Mouse (Mus musculus): ENCODE results near the gene Dtwd1. TPM values are rescaled to one million over a fixed set of nuclear protein-coding genes. Genes with fewer than 3 reads are reported as not detected.

Dtwd1 gene
- total RNA-seq (2012; rRNA removed) (17.3 and 20.5 TPM in 2 replicates), total RNA-seq (2014; rRNA removed) (47.9 and 49.3 TPM in 2 replicates), polyA plus RNA-seq (2012; ENCODE audit: insufficient read length, low read depth) (23.2 and 24.0 TPM in 2 replicates)

GRCm38 (mm10) chr2:126151855-126152571 lies at the start of gene Dtwd1, which contains the start of gene Fam227b:
TSS of gene Dtwd1 (plus strand) at chr2:126152141.
TSS of gene Fam227b (minus strand) at chr2:126152004.
- Histone ChIP-seq H3K9ac (ENCODE audit: insufficient read depth, low read depth) (peak within 1 kb of the TSS; percentile 96), H3K36me3 (replicated peaks in 1 of 2; ENCODE audit: control insufficient read depth in 1 of 2, insufficient read depth in 1 of 2, low read length in 1 of 2) (peaks cover 12 to 25% of the 10 kb centered on the region in 2 experiments), H3K27me3 (replicated peaks) (no peaks in the 10 kb centered on the region), H3K4me1 (ENCODE audit: control insufficient read depth in 1 of 2, insufficient read depth in 2 of 2) (peaks cover 4 to 9% of the 10 kb centered on the region in 2 experiments; a peak in 3 of 4 replicates), H3K27ac (ENCODE audit: insufficient read depth, low read depth) (peak within 1 kb of the TSS; percentile 73), H3K79me2 (replicated peaks; ENCODE audit: control insufficient read depth, extremely low read depth, insufficient read depth, poor library complexity, severe bottlenecking) (no peaks in the 10 kb centered on the region), H3K4me3 (replicated peaks in 1 of 3; ENCODE audit: low read depth in 2 of 3, low read length in 2 of 3, poor library complexity in 1 of 3) (peak within 1 kb of the TSS; percentile 74 to 95 (median 91)), H3K9me3 (replicated peaks; ENCODE audit: low read length) (no peaks in the 10 kb centered on the region), H3K4me2 (ENCODE audit: insufficient read depth, low read depth, poor library complexity, severe bottlenecking) (peak within 1 kb of the TSS; percentile 70)
- in situ Hi-C loops (cut with MboI; ENCODE audit: low pct_ligation_motif_present, low pct_unique_long_range_greater_than_20kb, low sequenced_read_pairs), result no loop called here
- TF ChIP-seq MAFK (IDR thresholded peaks at IDR 0.05; ENCODE audit: insufficient replicate concordance, low read length), result no peak
- TF ChIP-seq HCFC1 (IDR thresholded peaks at IDR 0.05; ENCODE audit: low read depth, low read length), result peak; percentile 89
- peak; percentile 82 for TF ChIP-seq MAZ (IDR thresholded peaks at IDR 0.05; ENCODE audit: low read depth, low read length)
- no peak for TF ChIP-seq SMC3 (IDR thresholded peaks at IDR 0.05; ENCODE audit: low read depth, low read length)
- TF ChIP-seq CHD2 (IDR thresholded peaks at IDR 0.05; ENCODE audit: low read length), result no peak
- TF ChIP-seq UBTF (IDR thresholded peaks at IDR 0.05; ENCODE audit: low read depth, low read length), result peak; percentile 96
- no peak; the same call in 1 of the 2 replicates for TF ChIP-seq CHD1 (IDR thresholded peaks at IDR 0.05; ENCODE audit: low read depth, low read length)
- peak; percentile 70; the same call in 1 of the 2 replicates for TF ChIP-seq KAT2A (IDR thresholded peaks at IDR 0.05; ENCODE audit: insufficient replicate concordance, low read length)
- TF ChIP-seq ZKSCAN1 (IDR thresholded peaks at IDR 0.05; ENCODE audit: borderline replicate concordance, low read depth, low read length), result no peak
- peak; percentile 93 for TF ChIP-seq TCF12 (IDR thresholded peaks at IDR 0.05; ENCODE audit: low read depth, low read length)
- TF ChIP-seq MEF2A (IDR thresholded peaks at IDR 0.05; ENCODE audit: borderline replicate concordance, low read depth, low read length), result peak; percentile 61; the same call in 1 of the 2 replicates
- TF ChIP-seq PAX5 (IDR thresholded peaks at IDR 0.05; ENCODE audit: low read length), result no peak
- no peak for TF ChIP-seq CTCF (conservative IDR thresholded peaks at IDR 0.05 in 1 of 2, IDR thresholded peaks at IDR 0.05 in 1 of 2; ENCODE audit: low read depth in 2 of 2, low read length in 2 of 2)
- TF ChIP-seq JUN (IDR thresholded peaks at IDR 0.05; ENCODE audit: insufficient read depth, low read depth, low read length), result no peak
- peak; percentile 68; the same call in 1 of the 2 replicates for TF ChIP-seq POLR2AphosphoS2 (IDR thresholded peaks at IDR 0.05; ENCODE audit: low read depth, low read length)
- TF ChIP-seq NRF1 (IDR thresholded peaks at IDR 0.05; ENCODE audit: low read depth, low read length), result peak; percentile 98
- no peak; the same call in 1 of the 2 replicates for TF ChIP-seq BHLHE40 (IDR thresholded peaks at IDR 0.05; ENCODE audit: low read depth, low read length)
- TF ChIP-seq ELF1 (IDR thresholded peaks at IDR 0.05; ENCODE audit: low read depth, low read length), result peak; percentile 93
- TF ChIP-seq MXI1 (IDR thresholded peaks at IDR 0.05; ENCODE audit: low read depth, low read length), result peak; percentile 99
- TF ChIP-seq ETS1 (conservative IDR thresholded peaks at IDR 0.05; ENCODE audit: low read depth, low read length), result peak; percentile 41; the same call in 1 of the 2 replicates
- no peak for TF ChIP-seq ZNF384 (IDR thresholded peaks at IDR 0.05; ENCODE audit: low read depth, low read length)
- TF ChIP-seq EP300 (IDR thresholded peaks at IDR 0.05; ENCODE audit: low read length), result no peak
- TF ChIP-seq RAD21 (IDR thresholded peaks at IDR 0.05; ENCODE audit: low read depth, low read length), result no peak
- no peak for TF ChIP-seq RCOR1 (conservative IDR thresholded peaks at IDR 0.05; ENCODE audit: low read depth, low read length)
- peak; percentile 80 for TF ChIP-seq TBP (conservative IDR thresholded peaks at IDR 0.05; ENCODE audit: low read depth, low read length)
- peak; percentile 98 for TF ChIP-seq SIN3A (IDR thresholded peaks at IDR 0.05; ENCODE audit: low read length)
- no peak for TF ChIP-seq GABPA (IDR thresholded peaks at IDR 0.05; ENCODE audit: insufficient replicate concordance, low read depth, low read length)
- peak; percentile 82; the same call in 1 of the 2 replicates for TF ChIP-seq MAX (IDR thresholded peaks at IDR 0.05; ENCODE audit: low read length)
- TF ChIP-seq POLR2A (IDR thresholded peaks at IDR 0.05; ENCODE audit: low read depth, low read length), result peak; percentile 90
- TF ChIP-seq JUND (conservative IDR thresholded peaks at IDR 0.05; ENCODE audit: low read depth, low read length), result no peak
- no peak for TF ChIP-seq E2F4 (IDR thresholded peaks at IDR 0.05; ENCODE audit: insufficient replicate concordance, low read depth, low read length)
- no peak for TF ChIP-seq ZC3H11A (IDR thresholded peaks at IDR 0.05; ENCODE audit: low read depth, low read length)
- peak; percentile 75; the same call in 1 of the 2 replicates for TF ChIP-seq NELFE (IDR thresholded peaks at IDR 0.05; ENCODE audit: low read depth, low read length)
- TF ChIP-seq MYC (IDR thresholded peaks at IDR 0.05; ENCODE audit: low read depth, low read length), result no peak
- TF ChIP-seq USF1 (IDR thresholded peaks at IDR 0.05; ENCODE audit: low read depth, low read length), result peak; percentile 16; the same call in 1 of the 2 replicates
- peak; percentile 61 for TF ChIP-seq ZMIZ1 (IDR thresholded peaks at IDR 0.05; ENCODE audit: low read depth, low read length)
- TF ChIP-seq IRF4 (IDR thresholded peaks at IDR 0.05; ENCODE audit: low read depth, low read length), result peak; percentile 71
- no peak for TF ChIP-seq USF2 (conservative IDR thresholded peaks at IDR 0.05; ENCODE audit: low read depth, low read length)
- dilution Hi-C loops (cut with MboI; ENCODE audit: extremely low pct_ligation_motif_present, extremely low pct_unique_long_range_greater_than_20kb, low sequenced_read_pairs), result no loop called here
- DNase-seq (ENCODE audit: extremely low read depth), result peak; percentile 99

Measured in CH12.LX (cell line).